Mouse (Mus musculus): ENCODE data around the gene Nmt1.

- TF ChIP-seq E2F4 (IDR thresholded peaks at IDR 0.05; ENCODE audit: insufficient read depth) (no peak), MYOD1 (IDR thresholded peaks at IDR 0.05; ENCODE audit: control insufficient read depth in 1 of 3, insufficient read length in 2 of 3, low read depth in 2 of 3) (peak in 1 of 3 experiments; percentile 13), USF1 (IDR thresholded peaks at IDR 0.05; ENCODE audit: low read depth) (no peak), REST (IDR thresholded peaks at IDR 0.05; ENCODE audit: insufficient read depth, insufficient read length) (no peak), MAX (IDR thresholded peaks at IDR 0.05; ENCODE audit: low read depth) (no peak), POLR2A (IDR thresholded peaks at IDR 0.05; ENCODE audit: insufficient read length, low read depth) (no peak), POLR2AphosphoS2 (IDR thresholded peaks at IDR 0.05; ENCODE audit: insufficient read length, low read depth) (no peak), SRF (IDR thresholded peaks at IDR 0.05; ENCODE audit: control insufficient read depth, insufficient read length, low read depth) (no peak)
Observed at GRCm38 (mm10) chr11:103093306-103093705, 65.3 kb downstream of the Nmt1 start.

Data from myocyte (in vitro differentiated cells).